Mouse (Mus musculus) C2C12 (cell line): ENCODE measurements around the gene Myrf. TPM values are rescaled to one million over a fixed set of nuclear protein-coding genes. Genes with fewer than 3 reads are reported as not detected.

Source experiments
- H3K27me3 ChIP-seq: one replicate; pipeline ENCODE4 v1.6.1; 2011; ENCODE audit not compliant: control insufficient read depth, insufficient read depth, insufficient read length
- H3K36me3 ChIP-seq: one replicate; pipeline ENCODE4 v1.6.1; 2011; ENCODE audit not compliant: control insufficient read depth, insufficient read depth
- H3K4me3 ChIP-seq: one replicate; pipeline ENCODE4 v1.5.1; 2011; ENCODE audit warnings: mild to moderate bottlenecking, control low read depth; ENCODE audit not compliant: poor library complexity, insufficient read depth, severe bottlenecking
- H3K79me2 ChIP-seq: one replicate; pipeline ENCODE4 v1.6.1; 2011; ENCODE audit not compliant: control insufficient read depth, insufficient read depth
- H3K79me3 ChIP-seq: one replicate; pipeline ENCODE4 v1.6.1; 2011; ENCODE audit warnings: low read depth, control low read depth
- H3ac ChIP-seq: one replicate; pipeline ENCODE3; 2011; ENCODE audit warnings: low read depth; ENCODE audit not compliant: control insufficient read depth, insufficient read length
- CEBPB ChIP-seq: IDR thresholded peaks from one replicate; pipeline ENCODE4 v1.6.1; 2011; ENCODE audit warnings: low read depth, mild to moderate bottlenecking, control low read depth, moderate library complexity
- CTCF ChIP-seq: IDR thresholded peaks from one replicate; pipeline ENCODE4 v1.5.1; 2011; ENCODE audit not compliant: control insufficient read depth, insufficient read depth, insufficient read length
- FOSL1 ChIP-seq: IDR thresholded peaks from one replicate; pipeline ENCODE4 v1.8.0; 2011; ENCODE audit warnings: mild to moderate bottlenecking, low read length; ENCODE audit not compliant: poor library complexity, insufficient read depth, severe bottlenecking
- MAX ChIP-seq: IDR thresholded peaks from one replicate; pipeline ENCODE4 v1.6.1; 2011; ENCODE audit warnings: mild to moderate bottlenecking, control low read depth
- MYOD1 ChIP-seq: IDR thresholded peaks from one replicate; pipeline ENCODE4 v1.6.1; 2011; ENCODE audit warnings: low read depth; ENCODE audit not compliant: control insufficient read depth, insufficient read length
- MYOG ChIP-seq: IDR thresholded peaks from one replicate; pipeline ENCODE4 v1.6.1; 2011; ENCODE audit not compliant: control insufficient read depth, insufficient read length; ENCODE audit errors: extremely low read depth
- USF1 ChIP-seq: IDR thresholded peaks from one replicate; pipeline ENCODE4 v1.6.1; 2011; ENCODE audit warnings: low read depth, mild to moderate bottlenecking, control low read depth, moderate library complexity
- polyA plus RNA-seq: library from polyadenylated mRNA; unstranded; fragments of >200 nt; fragmentation: generic; extraction: Trizol; gene quantifications from one replicate; pipeline ENCODE4 v1.2.1, GENCODE M21; 2012; ENCODE audit warnings: missing spikeins

Gene Myrf
- polyA plus RNA-seq, 1 experiment: 0.21 TPM

DNA sequence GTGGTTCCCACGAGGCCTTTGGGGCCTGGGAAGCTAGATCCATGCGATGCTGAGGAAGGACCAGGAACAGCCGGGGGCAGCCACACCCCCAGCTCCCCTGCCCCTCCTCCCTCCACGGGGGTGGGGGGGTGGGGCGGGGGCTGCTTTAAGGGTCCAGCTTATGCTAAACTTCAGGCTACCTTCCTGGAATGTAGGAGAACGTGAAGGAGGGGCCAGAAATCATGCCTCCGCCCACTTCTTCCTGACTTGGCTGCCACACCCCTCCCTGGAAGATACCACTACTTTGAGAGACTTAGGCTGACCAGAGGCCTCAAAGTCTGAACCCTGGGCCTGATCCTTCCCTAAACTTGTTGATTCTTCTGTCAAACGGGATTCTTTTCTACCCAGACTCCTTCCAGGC, 17.9 kb downstream of the Myrf start:
- H3K79me3 ChIP-seq: no peaks in the 10 kb centered on the region
- H3K27me3 ChIP-seq: peaks cover 43% of the 10 kb centered on the region
- H3K79me2 ChIP-seq: no peaks in the 10 kb centered on the region
- TF ChIP-seq USF1 (no peak), FOSL1 (no peak), CTCF (no peak), MAX (no peak), CEBPB (no peak), MYOD1 (no peak), MYOG (no peak)
- no peak overlapping the region for H3ac ChIP-seq
- H3K4me3 ChIP-seq: no peak overlapping the region
- no peaks in the 10 kb centered on the region for H3K36me3 ChIP-seq

DNA sequence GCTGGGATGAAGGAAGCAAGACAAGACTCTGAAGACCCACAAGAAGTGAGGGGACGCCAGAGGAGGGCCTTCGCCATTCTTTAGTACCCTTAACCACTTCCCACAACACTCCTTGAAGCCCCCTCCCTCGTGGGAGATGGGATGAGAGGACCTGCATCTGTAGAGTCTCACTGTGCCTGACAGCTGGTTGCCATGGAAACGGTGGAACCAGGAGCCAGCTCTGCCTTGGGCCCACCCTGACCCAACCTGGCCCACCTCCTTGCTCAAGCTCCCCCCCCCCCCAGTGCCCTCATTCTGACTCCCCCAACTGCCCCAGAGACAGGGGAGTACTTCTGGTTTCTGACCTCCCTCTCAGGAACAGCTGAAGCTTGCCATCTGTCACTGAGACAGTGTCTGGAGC, 19.0 kb downstream of the Myrf start:
- Histone ChIP-seq H3K4me3 (no peak overlapping the region), H3K79me3 (no peaks in the 10 kb centered on the region), H3K79me2 (no peaks in the 10 kb centered on the region), H3K27me3 (peaks cover 41% of the 10 kb centered on the region), H3ac (no peak overlapping the region), H3K36me3 (no peaks in the 10 kb centered on the region)
- TF ChIP-seq CEBPB (no peak), MAX (no peak), CTCF (no peak), MYOD1 (no peak), USF1 (no peak), FOSL1 (no peak), MYOG (no peak)

DNA sequence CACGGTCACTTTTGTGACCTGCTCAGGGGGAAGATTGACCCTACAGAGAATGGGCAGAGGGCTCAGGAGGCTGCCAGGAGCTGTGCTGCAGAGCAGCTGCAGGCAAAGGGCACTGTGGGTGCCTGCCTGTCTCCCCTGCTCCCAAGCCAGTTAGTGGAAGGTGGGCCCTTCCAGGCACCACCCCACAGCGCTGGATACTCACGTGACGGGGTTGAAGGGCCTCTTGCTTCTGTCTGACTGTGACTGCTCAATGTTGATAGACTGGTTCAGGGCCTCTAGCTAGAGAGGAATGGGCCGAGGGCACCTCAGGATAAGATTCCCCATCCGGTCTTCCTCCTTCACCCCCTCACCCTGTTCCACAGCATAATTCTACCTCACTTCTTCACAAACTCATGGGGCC, 21.0 kb downstream of the Myrf start:
- no peaks in the 10 kb centered on the region for H3K79me2 ChIP-seq
- TF ChIP-seq CTCF: no peak
- TF ChIP-seq USF1: no peak
- no peak for TF ChIP-seq MYOD1
- no peak for TF ChIP-seq MAX
- no peak for TF ChIP-seq MYOG
- no peak for TF ChIP-seq FOSL1
- no peak for TF ChIP-seq CEBPB
- no peaks in the 10 kb centered on the region for H3K36me3 ChIP-seq

DNA sequence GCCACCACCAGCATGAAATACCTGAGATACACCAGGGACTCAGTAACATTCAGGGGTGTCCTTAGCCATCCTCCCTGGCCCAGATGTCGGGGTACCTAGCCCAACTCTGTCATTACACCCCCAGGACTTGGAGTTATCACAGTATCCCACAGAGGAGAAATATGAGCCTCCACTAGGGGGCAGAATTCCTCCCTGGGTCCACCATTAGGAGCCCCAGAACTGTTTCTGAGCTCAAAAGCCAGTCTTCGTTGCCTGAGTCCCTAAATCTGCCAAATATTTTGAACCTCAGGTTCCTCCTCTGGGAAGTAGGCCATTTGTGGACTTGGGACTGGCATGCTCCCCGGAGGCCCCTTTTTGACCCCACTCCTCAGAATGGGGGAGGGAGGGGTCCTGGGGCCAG, 21.4 kb downstream of the Myrf start:
- Histone ChIP-seq H3K4me3 (no peak overlapping the region), H3ac (no peak overlapping the region), H3K79me3 (no peaks in the 10 kb centered on the region), H3K27me3 (peaks cover 28% of the 10 kb centered on the region), H3K36me3 (no peaks in the 10 kb centered on the region), H3K79me2 (no peaks in the 10 kb centered on the region)
- TF ChIP-seq MYOG (no peak), CTCF (peak; percentile 16)

More for the DNA sequence above, 21.0 kb downstream of the Myrf start:
- no peak overlapping the region for H3ac ChIP-seq
- H3K27me3 ChIP-seq: peaks cover 32% of the 10 kb centered on the region
- no peak overlapping the region for H3K4me3 ChIP-seq
- H3K79me3 ChIP-seq: no peaks in the 10 kb centered on the region

GRCm38 (mm10) chr19:10216101-10216500, 24.4 kb downstream of the Myrf start:
- Histone ChIP-seq H3ac (no peak overlapping the region), H3K79me3 (no peaks in the 10 kb centered on the region), H3K4me3 (no peak overlapping the region), H3K79me2 (no peaks in the 10 kb centered on the region), H3K27me3 (peaks cover 17% of the 10 kb centered on the region), H3K36me3 (no peaks in the 10 kb centered on the region)
- no peak for TF ChIP-seq MYOD1
- TF ChIP-seq FOSL1: no peak
- TF ChIP-seq USF1: no peak
- TF ChIP-seq CEBPB: no peak
- TF ChIP-seq CTCF: no peak
- no peak for TF ChIP-seq MAX

GRCm38 (mm10) chr19:10213796-10214471, 26.6 kb downstream of the Myrf start:
- Histone ChIP-seq H3K79me2 (no peaks in the 10 kb centered on the region), H3ac (no peak overlapping the region), H3K27me3 (peaks cover 14% of the 10 kb centered on the region), H3K36me3 (peaks cover 5% of the 10 kb centered on the region), H3K79me3 (no peaks in the 10 kb centered on the region), H3K4me3 (no peak overlapping the region)
- TF ChIP-seq USF1: no peak
- TF ChIP-seq MAX: no peak
- no peak for TF ChIP-seq MYOG
- TF ChIP-seq CEBPB: no peak
- no peak for TF ChIP-seq MYOD1
- TF ChIP-seq CTCF: no peak
- TF ChIP-seq FOSL1: no peak
